Mouse (Mus musculus): ENCODE results near the gene Mast4. TPM values are rescaled to one million over a fixed set of nuclear protein-coding genes. Genes with fewer than 3 reads are reported as not detected.

The Mast4 gene
- polyA plus RNA-seq, 1 experiment from 2014 or later = 45.4 TPM

GRCm38 (mm10) chr13:102919741-102920140 lies 414.6 kb downstream of the Mast4 start:
- Histone ChIP-seq H3K27me3 (ENCODE audit: control insufficient read depth, insufficient read depth, low read length) (no peaks in the 10 kb centered on the region), H3K4me2 (no peak overlapping the region), H3K9ac (ENCODE audit: low read depth, low read length) (no peak overlapping the region), H3K27ac (ENCODE audit: low read depth, low read length) (no peak overlapping the region), H3K4me3 (ENCODE audit: low read depth, low read length) (no peak overlapping the region), H3K36me3 (ENCODE audit: control insufficient read depth, insufficient read depth, low read length) (no peaks in the 10 kb centered on the region), H3K4me1 (ENCODE audit: control insufficient read depth, insufficient read depth, low read length) (0 out of 2 replicates have a peak, but pooled peaks cover 4% of the 10 kb centered on the region), H3K9me3 (replicated peaks; ENCODE audit: control insufficient read depth, low read length) (no peaks in the 10 kb centered on the region)
- 81% methylated on average over 7 of the region's 7 CpGs for WGBS (ENCODE audit: insufficient replicate concordance)
- ATAC-seq (replicated peaks; ENCODE audit: insufficient number of reproducible peaks, low FRiP score, low TSS enrichment) = no peak

DNA sequence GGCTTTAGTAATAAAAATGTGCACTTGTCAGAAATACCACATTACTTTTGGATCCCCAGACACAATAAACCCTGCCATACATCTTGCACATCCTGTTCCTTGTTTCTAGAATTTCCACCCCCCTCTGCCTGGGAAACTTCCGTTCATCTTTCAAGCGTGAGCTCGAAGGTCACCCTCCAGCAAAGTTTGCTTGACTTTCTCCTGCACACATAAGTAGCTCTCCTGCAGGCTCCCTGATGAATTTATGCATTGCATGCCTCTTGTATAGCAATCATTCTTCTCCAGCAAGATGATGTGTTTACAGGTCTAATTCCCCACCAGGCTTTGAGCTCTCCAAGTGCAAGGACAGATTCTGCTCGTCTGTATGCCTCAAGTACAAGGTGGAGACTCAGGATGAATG lies 415.7 kb downstream of the Mast4 start:
- H3K4me1 ChIP-seq (ENCODE audit: control insufficient read depth, insufficient read depth, low read length) = 0 out of 2 replicates have a peak, but pooled peaks cover 4% of the 10 kb centered on the region
- no peaks in the 10 kb centered on the region for H3K27me3 ChIP-seq (ENCODE audit: control insufficient read depth, insufficient read depth, low read length)
- WGBS (ENCODE audit: insufficient replicate concordance) = 49% methylated on average over 4 of the region's 4 CpGs
- no peak for ATAC-seq (replicated peaks; ENCODE audit: insufficient number of reproducible peaks, low FRiP score, low TSS enrichment)
- no peak overlapping the region for H3K27ac ChIP-seq (ENCODE audit: low read depth, low read length)
- H3K9me3 ChIP-seq (replicated peaks; ENCODE audit: control insufficient read depth, low read length) = no peaks in the 10 kb centered on the region
- no peak overlapping the region for H3K4me2 ChIP-seq
- H3K4me3 ChIP-seq (ENCODE audit: low read depth, low read length) = no peak overlapping the region
- H3K36me3 ChIP-seq (ENCODE audit: control insufficient read depth, insufficient read depth, low read length) = no peaks in the 10 kb centered on the region
- no peak overlapping the region for H3K9ac ChIP-seq (ENCODE audit: low read depth, low read length)

- H3K9ac ChIP-seq (ENCODE audit: low read depth, low read length) = no peak overlapping the region
- ATAC-seq (replicated peaks; ENCODE audit: insufficient number of reproducible peaks, low FRiP score, low TSS enrichment) = no peak
- no peaks in the 10 kb centered on the region for H3K27me3 ChIP-seq (ENCODE audit: control insufficient read depth, insufficient read depth, low read length)
- H3K4me2 ChIP-seq = no peak overlapping the region
- peaks cover 6% of the 10 kb centered on the region; the same call in 1 of the 2 replicates for H3K4me1 ChIP-seq (ENCODE audit: control insufficient read depth, insufficient read depth, low read length)
- no peak overlapping the region for H3K27ac ChIP-seq (ENCODE audit: low read depth, low read length)
- H3K36me3 ChIP-seq (ENCODE audit: control insufficient read depth, insufficient read depth, low read length) = no peaks in the 10 kb centered on the region
- H3K9me3 ChIP-seq (replicated peaks; ENCODE audit: control insufficient read depth, low read length) = no peaks in the 10 kb centered on the region
- WGBS (ENCODE audit: insufficient replicate concordance) = 78% methylated on average over 1 of the region's 1 CpGs
- H3K4me3 ChIP-seq (ENCODE audit: low read depth, low read length) = no peak overlapping the region
Observed at GRCm38 (mm10) chr13:102915341-102915740, 419.0 kb downstream of the Mast4 start.

GRCm38 (mm10) chr13:102914800-102915199 lies 419.5 kb downstream of the Mast4 start:
- no peak for ATAC-seq (replicated peaks; ENCODE audit: insufficient number of reproducible peaks, low FRiP score, low TSS enrichment)
- Histone ChIP-seq H3K27ac (ENCODE audit: low read depth, low read length) (no peak overlapping the region), H3K4me3 (ENCODE audit: low read depth, low read length) (no peak overlapping the region), H3K36me3 (ENCODE audit: control insufficient read depth, insufficient read depth, low read length) (no peaks in the 10 kb centered on the region), H3K9ac (ENCODE audit: low read depth, low read length) (no peak overlapping the region), H3K4me2 (no peak overlapping the region), H3K9me3 (replicated peaks; ENCODE audit: control insufficient read depth, low read length) (no peaks in the 10 kb centered on the region; the same call in 1 of the 2 replicates), H3K4me1 (ENCODE audit: control insufficient read depth, insufficient read depth, low read length) (peaks cover 6% of the 10 kb centered on the region; the same call in 1 of the 2 replicates), H3K27me3 (ENCODE audit: control insufficient read depth, insufficient read depth, low read length) (no peaks in the 10 kb centered on the region)

DNA sequence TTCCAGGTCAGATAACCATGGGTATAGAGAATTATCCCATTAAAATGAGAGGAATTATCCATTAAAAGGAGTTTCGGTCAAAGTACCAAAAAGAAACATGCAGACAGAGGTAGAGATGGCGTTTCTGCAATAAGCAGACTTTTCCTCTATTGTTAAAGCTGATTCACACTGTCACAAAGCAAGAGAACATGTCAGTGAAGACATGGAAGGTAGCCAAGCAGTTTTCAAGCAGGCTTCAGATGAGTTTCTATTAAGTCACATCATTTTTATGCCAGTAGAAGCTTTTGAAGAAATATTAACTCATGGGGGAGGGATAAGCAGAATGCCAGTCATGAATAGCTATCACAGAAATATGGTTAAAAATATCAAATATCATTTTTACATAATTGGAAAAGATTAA lies 420.4 kb downstream of the Mast4 start:
- 85% methylated on average over 2 of the region's 2 CpGs for WGBS (ENCODE audit: insufficient replicate concordance)
- no peak overlapping the region for H3K27ac ChIP-seq (ENCODE audit: low read depth, low read length)
- H3K9ac ChIP-seq (ENCODE audit: low read depth, low read length) = no peak overlapping the region
- no peak overlapping the region for H3K4me2 ChIP-seq
- no peak overlapping the region for H3K4me3 ChIP-seq (ENCODE audit: low read depth, low read length)
- no peaks in the 10 kb centered on the region; the same call in 1 of the 2 replicates for H3K9me3 ChIP-seq (replicated peaks; ENCODE audit: control insufficient read depth, low read length)
- no peaks in the 10 kb centered on the region for H3K36me3 ChIP-seq (ENCODE audit: control insufficient read depth, insufficient read depth, low read length)
- H3K27me3 ChIP-seq (ENCODE audit: control insufficient read depth, insufficient read depth, low read length) = no peaks in the 10 kb centered on the region
- no peak for ATAC-seq (replicated peaks; ENCODE audit: insufficient number of reproducible peaks, low FRiP score, low TSS enrichment)
- H3K4me1 ChIP-seq (ENCODE audit: control insufficient read depth, insufficient read depth, low read length) = peaks cover 6% of the 10 kb centered on the region; the same call in 1 of the 2 replicates

DNA sequence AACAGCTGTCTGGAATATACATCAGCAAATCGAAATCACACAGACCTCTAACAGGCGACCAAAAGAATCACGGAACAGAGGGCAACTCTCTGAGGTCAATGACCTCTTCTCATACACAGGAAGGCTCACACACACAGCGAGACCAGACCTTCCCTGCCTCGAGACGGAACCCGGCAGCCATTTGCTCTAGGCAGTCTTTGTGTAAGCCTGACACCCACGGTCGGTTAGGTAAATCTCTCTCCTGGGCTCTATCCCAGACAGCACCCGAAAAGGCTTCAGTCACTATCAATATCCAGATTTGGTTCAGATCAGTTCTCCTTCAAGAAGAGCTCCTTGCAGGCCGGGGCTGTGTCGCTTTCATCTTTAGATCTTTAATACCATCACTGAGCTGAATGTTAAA lies 421.4 kb downstream of the Mast4 start:
- no peak overlapping the region for H3K9ac ChIP-seq (ENCODE audit: low read depth, low read length)
- WGBS (ENCODE audit: insufficient replicate concordance) = 78% methylated on average over 12 of the region's 12 CpGs
- H3K4me2 ChIP-seq = no peak overlapping the region
- no peak overlapping the region for H3K4me3 ChIP-seq (ENCODE audit: low read depth, low read length)
- no peaks in the 10 kb centered on the region; the same call in 1 of the 2 replicates for H3K9me3 ChIP-seq (replicated peaks; ENCODE audit: control insufficient read depth, low read length)
- no peaks in the 10 kb centered on the region for H3K27me3 ChIP-seq (ENCODE audit: control insufficient read depth, insufficient read depth, low read length)
- H3K4me1 ChIP-seq (ENCODE audit: control insufficient read depth, insufficient read depth, low read length) = peaks cover 2% of the 10 kb centered on the region; the same call in 1 of the 2 replicates
- no peak overlapping the region for H3K27ac ChIP-seq (ENCODE audit: low read depth, low read length)
- ATAC-seq (replicated peaks; ENCODE audit: insufficient number of reproducible peaks, low FRiP score, low TSS enrichment) = no peak
- H3K36me3 ChIP-seq (ENCODE audit: control insufficient read depth, insufficient read depth, low read length) = no peaks in the 10 kb centered on the region

- Histone ChIP-seq H3K4me2 (no peak overlapping the region), H3K4me1 (ENCODE audit: control insufficient read depth, insufficient read depth, low read length) (peaks cover 2% of the 10 kb centered on the region; the same call in 1 of the 2 replicates), H3K4me3 (ENCODE audit: low read depth, low read length) (no peak overlapping the region), H3K36me3 (ENCODE audit: control insufficient read depth, insufficient read depth, low read length) (no peaks in the 10 kb centered on the region), H3K9me3 (replicated peaks; ENCODE audit: control insufficient read depth, low read length) (no peaks in the 10 kb centered on the region; the same call in 1 of the 2 replicates), H3K27ac (ENCODE audit: low read depth, low read length) (no peak overlapping the region), H3K27me3 (ENCODE audit: control insufficient read depth, insufficient read depth, low read length) (no peaks in the 10 kb centered on the region), H3K9ac (ENCODE audit: low read depth, low read length) (no peak overlapping the region)
- WGBS (ENCODE audit: insufficient replicate concordance) = 83% methylated on average over 5 of the region's 5 CpGs
- ATAC-seq (replicated peaks; ENCODE audit: insufficient number of reproducible peaks, low FRiP score, low TSS enrichment) = no peak
Observed at GRCm38 (mm10) chr13:102909654-102910418, 424.5 kb downstream of the Mast4 start.

GRCm38 (mm10) chr13:102906661-102907009 lies 427.7 kb downstream of the Mast4 start:
- Histone ChIP-seq H3K4me2 (peak overlapping the region; percentile 83), H3K9me3 (replicated peaks; ENCODE audit: control insufficient read depth, low read length) (no peaks in the 10 kb centered on the region; the same call in 1 of the 2 replicates), H3K27me3 (ENCODE audit: control insufficient read depth, insufficient read depth, low read length) (no peaks in the 10 kb centered on the region), H3K4me3 (ENCODE audit: low read depth, low read length) (peak overlapping the region; percentile 73), H3K4me1 (ENCODE audit: control insufficient read depth, insufficient read depth, low read length) (peaks cover 7% of the 10 kb centered on the region; the same call in 1 of the 2 replicates), H3K9ac (ENCODE audit: low read depth, low read length) (peak overlapping the region; percentile 88; the same call in 1 of the 2 replicates), H3K36me3 (ENCODE audit: control insufficient read depth, insufficient read depth, low read length) (no peaks in the 10 kb centered on the region), H3K27ac (ENCODE audit: low read depth, low read length) (peak overlapping the region; percentile 79)
- 13% methylated on average over 9 of the region's 9 CpGs for WGBS (ENCODE audit: insufficient replicate concordance)
- ATAC-seq (replicated peaks; ENCODE audit: insufficient number of reproducible peaks, low FRiP score, low TSS enrichment) = no peak
